Mouse (Mus musculus) lung, embryonic 16.5 days (tissue): Measurements from ENCODE around the gene Prkaca. TPM values are rescaled to one million over a fixed set of nuclear protein-coding genes. Genes with fewer than 3 reads are reported as not detected.
A peak's percentile ranks its signal among the peaks of the same experiment; 100 is the strongest.

Source experiments
- ATAC-seq: fragments of 200-750 bp; cut with Nextera tagmentation; 2 replicates; pipeline ENCODE4 v1.8.0; 2017; ENCODE audit warnings: low read depth, mild to moderate bottlenecking, moderate library complexity
- H3K27ac ChIP-seq: fragments of 300-500 bp; sonication (generic); 2 replicates; pipeline ENCODE4 v1.5.1; 2014; ENCODE audit warnings: mild to moderate bottlenecking, control low read depth, low read length
- H3K27me3 ChIP-seq: fragments of 300-500 bp; sonication (generic); 2 replicates; pipeline ENCODE4 v1.6.1; 2014; ENCODE audit warnings: low read depth, low read length, mixed read lengths; ENCODE audit not compliant: control insufficient read depth, insufficient read depth
- H3K36me3 ChIP-seq: fragments of 300-500 bp; sonication (generic); 2 replicates; pipeline ENCODE4 v1.6.1; 2014; ENCODE audit warnings: low read length; ENCODE audit not compliant: control insufficient read depth, insufficient read depth
- H3K4me1 ChIP-seq: fragments of 300-500 bp; sonication (generic); replicated peaks from 2 replicates; pipeline ENCODE4 v1.6.1; 2014; ENCODE audit warnings: low read length, mixed read lengths; ENCODE audit not compliant: control insufficient read depth, insufficient read depth
- H3K4me2 ChIP-seq: fragments of 300-500 bp; sonication (generic); 2 replicates; pipeline ENCODE4 v1.6.1; 2014; ENCODE audit warnings: low read depth, low read length, control low read depth
- H3K4me3 ChIP-seq: fragments of 300-500 bp; sonication (generic); 2 replicates; pipeline ENCODE4 v1.5.1; 2014; ENCODE audit warnings: mild to moderate bottlenecking, low read length, control low read depth
- H3K9ac ChIP-seq: fragments of 300-500 bp; sonication (generic); 2 replicates; pipeline ENCODE4 v1.6.1; 2014; ENCODE audit warnings: low read length, control low read depth
- H3K9me3 ChIP-seq: fragments of 300-500 bp; sonication (generic); 2 replicates; pipeline ENCODE4 v1.6.1; 2016; ENCODE audit warnings: low read length; ENCODE audit not compliant: control insufficient read depth
- WGBS: fragments of 180-500 bp; shearing (Covaris S2); extraction: QIAGEN DNeasy Blood & Tissue Kit; methylation state at CpG from one replicate; pipeline ENCODE4 v1.1.7; 2014; 5-methylcytosine and 5-hydroxymethylcytosine counted together
- polyA plus RNA-seq: library from polyadenylated mRNA; unstranded; fragments of >200 nt; fragmentation: Nextera tagmentation; extraction: Ambion mirVana; gene quantifications from 2 replicates; pipeline ENCODE4 v1.2.1, GENCODE M21; 2015

Gene Prkaca
- polyA plus RNA-seq: 103 and 133 TPM in 2 replicates

DNA sequence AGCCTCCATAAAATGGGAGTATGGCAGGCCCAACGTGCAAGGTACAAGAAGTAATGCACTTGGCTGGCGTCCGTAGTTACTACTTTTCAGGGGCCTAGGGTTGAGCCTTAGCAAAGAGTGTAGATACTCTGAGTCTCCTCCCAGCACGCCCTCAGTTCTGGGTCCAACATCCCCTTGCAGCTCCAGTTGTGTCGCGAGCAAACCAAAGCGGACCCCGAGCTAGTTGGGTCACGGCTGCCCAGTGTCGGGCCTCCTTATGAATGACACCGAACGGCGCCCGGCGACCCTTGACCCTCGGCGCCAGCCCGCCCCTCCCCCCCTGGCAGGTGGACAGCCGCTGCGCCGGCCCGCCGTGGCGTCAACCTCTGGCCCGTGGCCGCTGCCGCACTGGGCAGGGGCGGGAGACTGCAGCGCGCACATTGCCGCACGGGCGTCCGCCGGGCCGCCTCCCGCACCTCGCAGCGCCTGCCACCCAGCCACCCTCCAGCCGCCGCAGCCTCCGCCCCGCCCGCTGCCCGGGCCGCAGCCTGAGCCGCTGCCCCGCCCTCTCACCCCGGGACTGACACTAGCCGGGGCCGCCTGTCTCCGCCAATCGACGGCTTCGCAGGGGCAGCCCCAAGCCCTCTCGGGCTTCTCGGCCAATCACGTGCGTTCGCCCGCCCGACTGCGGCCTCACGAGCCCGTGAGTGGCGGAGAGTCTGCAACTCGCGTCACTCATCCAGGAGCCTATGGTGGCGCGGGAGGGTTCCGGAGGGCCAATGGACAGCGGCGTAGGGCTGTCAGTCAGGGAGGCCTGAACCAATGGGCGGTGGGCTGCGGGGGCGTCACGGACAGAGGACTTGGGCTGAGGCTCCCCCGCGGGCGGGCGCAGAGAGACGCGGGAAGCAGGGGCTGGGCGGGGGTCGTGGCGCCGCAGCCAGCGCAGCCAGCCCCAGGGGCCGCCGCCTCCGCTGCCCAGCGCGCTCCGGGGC lies at the start of gene Prkaca:
Prkaca (plus strand) TSS at position 844 of the 971 bp plus-strand sequence.
- peaks cover 15% of the 10 kb centered on the region for H3K36me3 ChIP-seq
- H3K4me2 ChIP-seq: peak within 1 kb of the TSS; percentile 90
- H3K27me3 ChIP-seq: no peaks in the 10 kb centered on the region
- peak within 1 kb of the TSS; percentile 68 for H3K27ac ChIP-seq
- H3K9ac ChIP-seq: peak within 1 kb of the TSS; percentile 88
- H3K4me1 ChIP-seq: peaks cover 25% of the 10 kb centered on the region
- H3K4me3 ChIP-seq: peak within 1 kb of the TSS; percentile 86
- H3K9me3 ChIP-seq: no peaks in the 10 kb centered on the region
- ATAC-seq: peak; percentile 99
- under 1% methylated on average over 66 of the region's 94 CpGs for WGBS

DNA sequence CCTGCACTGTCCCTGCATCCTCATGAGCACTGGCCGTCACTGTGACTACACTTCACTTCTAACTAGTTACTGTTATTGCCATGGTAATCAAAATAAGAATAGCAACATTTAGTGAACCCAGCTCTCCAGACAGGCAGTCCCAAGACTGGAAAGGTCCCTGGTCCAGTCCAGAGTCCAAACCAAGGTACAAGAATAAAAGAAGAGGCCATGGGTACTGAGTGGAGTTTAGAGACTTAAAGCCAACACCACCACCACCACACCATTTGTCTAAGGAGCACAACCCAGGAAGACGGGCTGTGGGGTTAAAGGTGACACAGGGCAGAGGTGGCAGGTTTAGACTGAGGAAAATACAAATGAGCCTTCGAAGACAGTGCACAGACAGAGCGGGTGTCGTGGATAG lies 48.2 kb upstream of the Prkaca start:
- no peak for ATAC-seq
- Histone ChIP-seq H3K36me3 (peaks cover 37% of the 10 kb centered on the region), H3K9me3 (no peaks in the 10 kb centered on the region), H3K27ac (no peak overlapping the region), H3K4me3 (no peak overlapping the region), H3K4me1 (no peaks in the 10 kb centered on the region), H3K27me3 (no peaks in the 10 kb centered on the region), H3K9ac (no peak overlapping the region), H3K4me2 (no peak overlapping the region)
- WGBS: 83% methylated on average over 5 of the region's 5 CpGs

DNA sequence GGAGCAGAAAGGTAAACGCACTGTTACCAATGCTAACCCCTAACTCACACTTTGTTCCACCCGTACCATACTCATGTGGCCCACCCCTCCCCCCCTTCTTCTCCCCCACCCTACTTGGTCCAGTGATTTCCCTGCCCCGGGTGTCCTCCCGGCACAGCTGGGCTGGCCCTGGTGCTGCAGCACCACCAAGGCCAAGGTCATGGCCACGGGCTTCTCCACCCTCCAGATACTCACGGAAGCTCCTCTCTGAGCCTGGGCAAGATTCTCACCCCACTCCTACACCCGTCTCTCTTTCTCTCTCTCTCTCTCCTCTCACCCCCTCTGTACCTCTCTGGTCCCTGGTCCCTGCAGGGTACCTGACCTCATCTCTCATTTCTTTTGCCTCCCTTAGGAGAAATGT lies 46.5 kb upstream of the Prkaca start:
- ATAC-seq: no peak
- Histone ChIP-seq H3K27ac (no peak overlapping the region), H3K27me3 (no peaks in the 10 kb centered on the region), H3K4me1 (no peaks in the 10 kb centered on the region), H3K4me3 (no peak overlapping the region), H3K36me3 (peaks cover 33% of the 10 kb centered on the region), H3K4me2 (no peak overlapping the region), H3K9me3 (no peaks in the 10 kb centered on the region), H3K9ac (no peak overlapping the region)
- 59% methylated on average over 7 of the region's 7 CpGs for WGBS

DNA sequence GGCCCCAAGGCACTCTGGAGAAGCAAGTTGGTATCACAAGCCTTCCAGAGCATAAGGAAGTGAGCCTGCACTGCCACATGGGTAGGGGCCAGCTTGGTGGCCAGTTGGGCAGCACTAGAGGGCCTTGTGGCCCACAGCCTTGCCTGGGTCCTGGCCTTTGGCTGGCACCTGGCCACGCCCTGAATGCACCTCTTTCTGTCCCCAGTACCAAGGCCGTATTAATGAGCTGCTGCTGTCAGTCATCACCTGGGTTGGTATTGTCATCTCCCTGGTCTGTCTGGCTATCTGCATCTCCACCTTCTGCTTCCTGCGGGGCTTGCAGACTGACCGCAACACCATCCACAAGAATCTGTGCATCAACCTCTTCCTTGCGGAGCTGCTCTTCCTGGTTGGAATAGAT lies 38.6 kb upstream of the Prkaca start:
- H3K4me2 ChIP-seq: no peak overlapping the region
- ATAC-seq: no peak
- no peaks in the 10 kb centered on the region for H3K9me3 ChIP-seq
- no peak overlapping the region for H3K27ac ChIP-seq
- 80% methylated on average over 5 of the region's 5 CpGs for WGBS
- no peaks in the 10 kb centered on the region for H3K4me1 ChIP-seq
- H3K9ac ChIP-seq: no peak overlapping the region
- H3K27me3 ChIP-seq: no peaks in the 10 kb centered on the region
- H3K4me3 ChIP-seq: no peak overlapping the region
- H3K36me3 ChIP-seq: peaks cover 62% of the 10 kb centered on the region

DNA sequence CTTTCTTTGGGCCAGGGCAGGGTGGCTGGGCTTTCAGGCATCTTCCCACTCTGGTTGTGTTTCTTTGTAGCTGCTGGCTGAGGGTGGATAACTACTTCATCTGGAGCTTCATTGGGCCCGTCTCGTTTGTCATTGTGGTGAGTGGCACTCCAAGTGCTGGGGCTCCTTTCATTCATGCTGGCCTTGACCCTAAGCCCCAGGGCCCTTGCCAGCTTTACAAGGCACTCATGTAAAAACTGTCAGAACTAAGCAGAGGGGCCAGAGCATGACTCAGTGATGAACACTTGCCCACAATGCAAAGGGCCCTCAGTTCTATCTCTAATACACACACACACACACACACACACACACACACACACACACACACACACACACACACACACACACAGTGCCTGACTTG lies 37.8 kb upstream of the Prkaca start:
- no peaks in the 10 kb centered on the region for H3K9me3 ChIP-seq
- H3K4me2 ChIP-seq: no peak overlapping the region
- ATAC-seq: no peak
- H3K4me3 ChIP-seq: no peak overlapping the region
- H3K4me1 ChIP-seq: no peaks in the 10 kb centered on the region
- no peaks in the 10 kb centered on the region for H3K27me3 ChIP-seq
- H3K9ac ChIP-seq: no peak overlapping the region
- WGBS: 77% methylated on average over 2 of the region's 2 CpGs
- no peak overlapping the region for H3K27ac ChIP-seq
- H3K36me3 ChIP-seq: peaks cover 55% of the 10 kb centered on the region

DNA sequence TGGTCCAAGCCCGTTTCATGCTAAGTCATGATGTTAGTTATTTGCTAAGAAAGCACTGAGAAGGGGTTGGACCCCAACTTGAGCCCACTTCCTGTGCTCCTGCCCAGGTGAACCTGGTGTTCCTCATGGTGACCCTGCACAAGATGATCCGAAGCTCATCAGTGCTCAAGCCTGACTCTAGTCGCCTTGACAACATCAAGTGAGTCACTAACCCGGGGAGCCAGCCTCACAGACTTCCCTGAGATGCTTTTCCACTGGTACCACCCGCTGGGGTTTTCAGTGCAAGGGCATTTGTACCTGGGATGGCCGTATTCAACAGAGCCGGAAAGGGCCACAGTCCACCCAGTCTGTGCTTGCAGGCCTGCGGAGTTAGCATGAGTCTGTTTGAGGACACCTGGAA lies 37.4 kb upstream of the Prkaca start:
- H3K9me3 ChIP-seq: no peaks in the 10 kb centered on the region
- no peak overlapping the region for H3K4me3 ChIP-seq
- no peaks in the 10 kb centered on the region for H3K27me3 ChIP-seq
- WGBS: 89% methylated on average over 8 of the region's 8 CpGs
- H3K4me1 ChIP-seq: no peaks in the 10 kb centered on the region
- no peak overlapping the region for H3K9ac ChIP-seq
- ATAC-seq: no peak
- no peak overlapping the region for H3K4me2 ChIP-seq
- H3K36me3 ChIP-seq: peaks cover 53% of the 10 kb centered on the region
- no peak overlapping the region for H3K27ac ChIP-seq

DNA sequence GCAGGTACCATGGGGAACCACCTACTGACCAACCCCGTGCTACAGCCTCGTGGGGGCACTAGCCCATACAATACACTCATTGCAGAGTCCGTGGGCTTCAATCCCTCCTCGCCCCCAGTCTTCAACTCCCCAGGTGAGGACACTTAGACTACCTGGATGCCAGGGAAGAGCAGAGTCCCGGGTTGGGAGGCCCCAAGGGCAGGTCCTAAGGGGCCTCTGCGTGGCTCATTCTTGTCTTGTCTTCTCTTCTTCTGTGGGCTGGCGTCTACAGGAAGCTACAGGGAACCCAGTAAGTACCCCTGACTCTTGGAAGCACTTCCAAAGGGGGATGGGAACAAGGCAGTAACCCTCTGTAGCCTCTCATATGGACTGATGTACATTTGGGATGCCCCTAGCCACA lies 35.1 kb upstream of the Prkaca start:
- Histone ChIP-seq H3K36me3 (peaks cover 46% of the 10 kb centered on the region), H3K27me3 (no peaks in the 10 kb centered on the region), H3K27ac (no peak overlapping the region), H3K4me1 (no peaks in the 10 kb centered on the region), H3K9ac (no peak overlapping the region), H3K4me2 (no peak overlapping the region), H3K4me3 (no peak overlapping the region), H3K9me3 (no peaks in the 10 kb centered on the region)
- 90% methylated on average over 7 of the region's 7 CpGs for WGBS
- ATAC-seq: no peak

DNA sequence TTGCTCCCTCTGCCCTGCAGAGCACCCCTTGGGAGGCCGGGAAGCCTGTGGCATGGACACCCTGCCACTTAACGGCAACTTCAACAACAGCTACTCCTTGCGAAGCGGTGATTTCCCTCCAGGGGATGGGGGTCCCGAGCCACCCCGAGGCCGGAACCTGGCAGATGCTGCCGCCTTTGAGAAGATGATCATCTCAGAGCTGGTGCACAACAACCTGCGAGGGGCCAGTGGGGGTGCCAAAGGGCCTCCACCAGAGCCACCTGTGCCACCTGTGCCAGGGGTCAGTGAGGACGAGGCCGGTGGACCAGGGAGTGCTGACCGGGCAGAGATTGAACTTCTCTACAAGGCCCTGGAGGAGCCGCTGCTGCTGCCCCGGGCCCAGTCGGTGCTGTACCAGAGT lies 34.5 kb upstream of the Prkaca start:
- H3K9me3 ChIP-seq: no peaks in the 10 kb centered on the region
- no peak overlapping the region for H3K9ac ChIP-seq
- H3K27ac ChIP-seq: no peak overlapping the region
- H3K27me3 ChIP-seq: no peaks in the 10 kb centered on the region
- WGBS: 92% methylated on average over 15 of the region's 15 CpGs
- no peaks in the 10 kb centered on the region for H3K4me1 ChIP-seq
- ATAC-seq: no peak
- H3K4me2 ChIP-seq: no peak overlapping the region
- peaks cover 39% of the 10 kb centered on the region for H3K36me3 ChIP-seq
- no peak overlapping the region for H3K4me3 ChIP-seq

DNA sequence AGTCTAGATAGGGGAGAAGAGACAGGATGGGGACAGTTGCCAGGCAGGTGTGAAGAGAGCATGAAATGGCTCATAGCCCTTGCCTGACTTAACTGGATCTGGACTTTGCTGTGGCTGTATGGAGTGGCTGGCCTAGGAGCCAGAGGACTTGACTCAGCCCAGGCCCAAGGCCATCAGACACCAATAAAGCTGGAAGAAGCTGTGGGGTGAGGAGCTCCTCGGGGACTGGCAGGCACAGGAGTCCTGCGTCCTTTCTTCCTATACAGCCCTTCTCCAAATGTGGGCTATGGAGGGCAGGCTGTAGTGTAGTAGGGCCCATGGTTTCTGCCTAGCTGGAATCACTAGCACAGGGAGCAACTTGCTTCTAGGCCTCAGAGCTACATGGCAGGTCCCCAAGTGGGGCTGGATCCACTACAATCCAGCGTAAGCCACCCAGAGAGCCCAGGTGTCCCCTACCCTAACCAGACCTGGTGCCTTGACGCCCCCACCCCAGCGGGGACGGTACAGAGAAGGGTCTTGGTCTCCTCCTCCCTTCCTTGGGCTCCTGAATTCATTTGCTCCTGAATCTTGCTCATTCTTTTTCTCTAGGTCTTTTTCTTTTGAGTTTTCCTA lies 31.6 kb upstream of the Prkaca start:
- H3K4me3 ChIP-seq: no peak overlapping the region
- H3K27me3 ChIP-seq: no peaks in the 10 kb centered on the region
- 76% methylated on average over 6 of the region's 6 CpGs for WGBS
- no peak overlapping the region for H3K9ac ChIP-seq
- no peak overlapping the region for H3K27ac ChIP-seq
- H3K9me3 ChIP-seq: no peaks in the 10 kb centered on the region
- no peak for ATAC-seq
- H3K4me1 ChIP-seq: no peaks in the 10 kb centered on the region
- H3K4me2 ChIP-seq: no peak overlapping the region
- H3K36me3 ChIP-seq: peaks cover 18% of the 10 kb centered on the region
